Mouse (Mus musculus): ENCODE data around the gene Asic3. TPM values are rescaled to one million over a fixed set of nuclear protein-coding genes. Genes with fewer than 3 reads are reported as not detected.

Asic3 gene
- polyA plus RNA-seq, 1 experiment from 2014 or later = not detected

DNA sequence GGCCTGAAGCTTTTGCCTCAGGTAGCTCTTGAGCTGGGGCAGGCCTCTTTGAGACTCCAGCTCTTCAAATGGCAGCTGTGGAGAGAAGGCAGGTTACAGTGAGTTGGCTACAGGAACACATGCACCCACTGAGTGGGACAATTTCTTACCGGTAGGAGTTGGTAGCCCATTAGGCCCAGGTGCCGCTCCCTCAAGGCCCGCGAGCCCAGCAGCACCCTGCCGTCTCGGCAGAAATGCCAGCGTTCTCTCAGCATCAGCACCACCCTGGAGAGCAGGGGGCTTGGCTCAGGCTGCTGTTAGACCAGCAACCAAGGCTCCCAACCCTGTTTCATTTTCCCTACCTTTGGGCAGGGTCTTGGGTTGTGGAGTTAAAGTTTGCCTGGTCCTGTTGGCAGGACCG is 28.0 kb downstream of the Asic3 start:
- H3K9me3 ChIP-seq (replicated peaks) = no peaks in the 10 kb centered on the region
- no peaks in the 10 kb centered on the region for H3K27me3 ChIP-seq
- no peak overlapping the region for H3K4me2 ChIP-seq
- WGBS (ENCODE audit: insufficient replicate concordance) = 92% methylated on average over 8 of the region's 8 CpGs
- no peak overlapping the region for H3K9ac ChIP-seq
- H3K27ac ChIP-seq = no peak overlapping the region
- H3K36me3 ChIP-seq = peaks cover 57% of the 10 kb centered on the region
- no peak overlapping the region for H3K4me3 ChIP-seq (replicated peaks)
- peaks cover 23% of the 10 kb centered on the region for H3K4me1 ChIP-seq (replicated peaks)
- no peak for DNase-seq
- no peak for ATAC-seq (ENCODE audit: low read depth)

DNA sequence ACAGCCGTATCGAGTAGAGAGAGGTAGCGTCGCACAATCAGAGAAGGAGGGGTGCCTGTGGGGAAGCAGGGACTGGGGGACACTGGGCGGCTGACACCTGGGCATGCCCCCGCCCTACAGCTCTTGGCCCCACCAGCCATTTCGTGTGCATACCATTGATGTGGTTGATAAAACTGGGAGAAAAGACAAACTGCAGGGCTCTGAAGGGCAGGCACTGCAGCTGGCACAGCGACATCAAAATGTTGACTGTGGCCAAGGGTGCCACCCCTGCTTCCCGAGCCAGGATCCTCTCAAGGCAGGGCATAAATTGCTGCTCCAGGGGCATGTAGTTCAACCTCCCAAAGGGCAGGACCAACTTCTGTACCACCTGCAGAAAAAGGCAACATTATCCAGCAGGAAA is 28.8 kb downstream of the Asic3 start:
- WGBS (ENCODE audit: insufficient replicate concordance) = 78% methylated on average over 9 of the region's 9 CpGs
- Histone ChIP-seq H3K9me3 (replicated peaks) (no peaks in the 10 kb centered on the region), H3K36me3 (peaks cover 54% of the 10 kb centered on the region), H3K27me3 (no peaks in the 10 kb centered on the region), H3K9ac (no peak overlapping the region), H3K4me1 (replicated peaks) (peaks cover 31% of the 10 kb centered on the region), H3K27ac (no peak overlapping the region), H3K4me3 (replicated peaks) (no peak overlapping the region), H3K4me2 (no peak overlapping the region)
- DNase-seq (no peak), ATAC-seq (ENCODE audit: low read depth) (no peak)

DNA sequence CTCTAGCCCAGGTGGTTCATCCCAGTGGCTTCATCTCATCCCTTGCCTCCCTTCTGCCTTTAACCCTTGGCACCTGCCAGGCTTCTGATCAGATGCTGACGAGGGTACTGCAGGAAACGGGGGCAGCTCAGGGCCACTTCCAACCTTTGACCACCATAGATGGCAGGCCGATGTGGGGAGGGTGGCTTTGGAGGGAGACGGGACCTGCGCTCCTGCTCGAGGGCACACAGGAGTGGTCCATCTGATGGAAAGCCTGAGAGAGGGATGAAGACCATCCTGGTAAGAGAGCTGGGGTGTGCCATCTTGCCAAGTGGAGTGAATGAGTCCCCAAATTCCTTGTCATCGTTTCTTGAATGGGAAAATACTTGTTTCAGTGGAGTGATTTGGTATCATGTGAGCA is 30.0 kb downstream of the Asic3 start:
- H3K9ac ChIP-seq = no peak overlapping the region
- 87% methylated on average over 7 of the region's 7 CpGs for WGBS (ENCODE audit: insufficient replicate concordance)
- H3K4me3 ChIP-seq (replicated peaks) = no peak overlapping the region
- DNase-seq (no peak), ATAC-seq (ENCODE audit: low read depth) (no peak)
- H3K4me2 ChIP-seq = peak overlapping the region; percentile 92
- peaks cover 43% of the 10 kb centered on the region for H3K4me1 ChIP-seq (replicated peaks)
- H3K27me3 ChIP-seq = no peaks in the 10 kb centered on the region
- H3K9me3 ChIP-seq (replicated peaks) = no peaks in the 10 kb centered on the region
- peaks cover 54% of the 10 kb centered on the region for H3K36me3 ChIP-seq
- H3K27ac ChIP-seq = no peak overlapping the region

DNA sequence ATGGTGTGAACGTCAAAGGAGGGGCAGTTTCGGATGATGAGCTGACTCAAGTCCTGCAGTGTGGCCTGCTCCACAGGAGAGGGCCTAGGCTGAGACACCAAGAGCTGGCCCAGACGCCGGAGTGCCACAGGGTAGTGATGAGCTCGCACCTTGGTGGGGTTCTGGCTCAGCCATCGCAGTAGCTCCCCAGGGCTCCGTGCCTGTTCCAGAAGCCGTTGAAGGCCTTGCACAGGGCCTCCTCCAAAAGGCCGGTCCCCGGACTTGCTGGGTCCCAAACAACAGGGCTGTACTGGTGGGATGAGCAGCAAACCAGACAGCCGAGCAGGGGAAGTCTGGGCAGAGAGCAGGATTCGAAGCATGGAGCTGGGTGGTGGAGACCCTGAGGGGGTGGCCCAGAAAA is 30.7 kb downstream of the Asic3 start:
- 81% methylated on average over 12 of the region's 12 CpGs for WGBS (ENCODE audit: insufficient replicate concordance)
- no peaks in the 10 kb centered on the region for H3K9me3 ChIP-seq (replicated peaks)
- ATAC-seq (ENCODE audit: low read depth) = no peak
- H3K9ac ChIP-seq = peak overlapping the region; percentile 89
- no peaks in the 10 kb centered on the region for H3K27me3 ChIP-seq
- peak overlapping the region; percentile 89; the same call in 1 of the 2 replicates for H3K27ac ChIP-seq
- peak overlapping the region; percentile 92 for H3K4me2 ChIP-seq
- DNase-seq = no peak
- peak overlapping the region; percentile 82 for H3K4me3 ChIP-seq (replicated peaks)
- H3K4me1 ChIP-seq (replicated peaks) = peaks cover 45% of the 10 kb centered on the region
- H3K36me3 ChIP-seq = peaks cover 48% of the 10 kb centered on the region

DNA sequence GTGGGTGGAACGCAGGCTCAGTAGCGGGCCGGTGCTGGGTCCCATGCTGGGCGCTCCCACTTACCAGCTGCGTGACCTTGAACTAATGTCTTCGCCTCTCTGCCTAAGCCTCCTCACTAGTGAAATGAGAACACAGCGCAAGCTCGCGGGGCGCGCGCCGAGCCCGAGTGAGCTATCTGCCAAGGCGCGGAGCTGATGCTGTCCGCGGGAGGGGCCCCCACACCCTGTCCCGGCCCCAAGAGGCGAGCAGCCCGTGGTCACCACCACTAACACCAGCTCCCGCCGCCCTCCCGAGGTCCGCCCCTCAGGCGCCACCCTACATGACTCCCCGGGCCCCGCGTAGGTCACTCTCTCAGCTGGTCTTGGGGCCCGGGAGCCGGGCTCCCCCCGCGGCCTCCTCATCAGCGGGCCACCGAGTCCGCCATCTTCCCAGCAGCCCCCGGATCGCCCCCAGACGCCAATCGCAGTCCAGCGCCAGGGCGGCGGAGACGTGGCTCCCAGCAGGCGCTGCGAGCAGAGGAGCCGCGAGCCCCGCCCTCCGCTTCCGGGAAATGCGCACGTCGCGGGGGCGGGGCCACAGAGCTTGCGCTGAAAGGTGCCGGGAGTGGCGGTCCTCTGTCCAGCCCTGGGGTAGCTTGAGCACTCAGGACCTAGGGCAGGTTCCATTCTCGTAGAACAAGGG is 31.7 kb downstream of the Asic3 start, which contains the start of gene Fastk:
TSS of gene Fastk (minus strand) at position 542 of the 682 bp plus-strand sequence.
- ATAC-seq (ENCODE audit: low read depth) (peak; percentile 81), DNase-seq (peak; percentile 91)
- Histone ChIP-seq H3K9ac (peak within 1 kb of the TSS; percentile 89), H3K4me3 (replicated peaks) (peak within 1 kb of the TSS; percentile 82), H3K4me1 (replicated peaks) (peaks cover 45% of the 10 kb centered on the region), H3K36me3 (peaks cover 38% of the 10 kb centered on the region), H3K9me3 (replicated peaks) (no peaks in the 10 kb centered on the region), H3K27ac (peak within 1 kb of the TSS; percentile 89), H3K27me3 (no peaks in the 10 kb centered on the region), H3K4me2 (peak within 1 kb of the TSS; percentile 92)
- WGBS (ENCODE audit: insufficient replicate concordance) = under 1% methylated on average over 60 of the region's 60 CpGs

DNA sequence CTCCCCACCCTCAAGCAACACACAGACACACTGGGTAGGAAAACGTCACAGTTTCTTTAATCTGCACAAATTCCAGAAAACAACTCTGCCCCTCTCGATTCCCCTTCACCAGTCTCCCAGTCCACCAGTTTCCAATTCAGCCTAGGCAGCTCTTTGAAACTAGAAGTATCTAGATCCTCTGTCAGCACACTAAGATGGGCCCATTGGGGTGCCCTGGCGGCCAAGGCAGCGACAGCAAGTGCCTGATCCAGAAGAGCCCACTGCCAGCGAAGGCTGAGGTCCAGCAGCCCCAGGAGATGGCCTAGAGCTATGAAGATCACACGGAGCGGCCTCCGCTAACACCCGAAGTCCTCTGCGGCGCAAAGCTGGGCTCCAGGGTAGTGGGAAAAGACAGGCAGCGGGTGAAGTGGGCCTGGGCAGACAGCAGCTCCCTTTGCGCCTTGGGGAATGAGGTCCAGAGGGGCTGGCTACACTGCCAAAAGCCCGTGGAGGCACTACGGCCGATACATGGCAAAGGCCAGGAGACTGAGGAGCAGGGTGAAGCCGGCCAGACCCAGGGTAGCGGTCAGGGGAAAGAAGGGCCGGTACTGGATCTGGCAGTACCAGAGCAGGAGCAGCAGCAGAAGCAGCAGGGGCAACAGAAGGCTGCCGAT is 32.4 kb downstream of the Asic3 start:
- ATAC-seq (ENCODE audit: low read depth) (no peak), DNase-seq (no peak)
- Histone ChIP-seq H3K4me1 (replicated peaks) (peaks cover 49% of the 10 kb centered on the region), H3K36me3 (peaks cover 31% of the 10 kb centered on the region), H3K27ac (peak overlapping the region; percentile 89), H3K9me3 (replicated peaks) (no peaks in the 10 kb centered on the region), H3K4me2 (peak overlapping the region; percentile 92), H3K9ac (peak overlapping the region; percentile 89), H3K27me3 (no peaks in the 10 kb centered on the region), H3K4me3 (replicated peaks) (peak overlapping the region; percentile 82)
- 57% methylated on average over 20 of the region's 20 CpGs for WGBS (ENCODE audit: insufficient replicate concordance)

DNA sequence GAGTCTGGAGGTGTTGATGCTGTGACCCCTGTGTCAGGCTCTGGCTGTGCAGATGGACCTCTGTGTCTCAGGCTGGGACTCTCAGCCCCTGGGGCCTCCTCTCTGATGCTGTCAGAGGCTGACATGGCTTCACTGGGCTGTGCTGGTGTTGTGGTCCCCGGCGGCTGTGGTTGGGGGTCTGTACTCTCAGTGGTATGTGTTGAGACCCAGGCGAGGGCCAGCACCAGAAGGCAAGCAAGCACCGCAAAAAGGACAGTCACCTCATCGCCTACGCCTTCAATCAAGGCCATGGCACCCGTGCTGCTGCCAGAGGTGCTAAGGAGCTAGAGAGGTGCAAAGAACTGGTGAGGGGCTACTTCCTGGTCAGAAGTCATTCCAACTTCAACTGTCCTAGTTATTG is 33.4 kb downstream of the Asic3 start:
- DNase-seq (no peak), ATAC-seq (ENCODE audit: low read depth) (no peak)
- Histone ChIP-seq H3K4me3 (replicated peaks) (peak overlapping the region; percentile 66), H3K4me2 (peak overlapping the region; percentile 82), H3K27me3 (no peaks in the 10 kb centered on the region), H3K27ac (peak overlapping the region; percentile 62), H3K9ac (peak overlapping the region; percentile 70; the same call in 1 of the 2 replicates), H3K4me1 (replicated peaks) (peaks cover 60% of the 10 kb centered on the region), H3K36me3 (peaks cover 21% of the 10 kb centered on the region), H3K9me3 (replicated peaks) (no peaks in the 10 kb centered on the region)
- 84% methylated on average over 7 of the region's 7 CpGs for WGBS (ENCODE audit: insufficient replicate concordance)

DNA sequence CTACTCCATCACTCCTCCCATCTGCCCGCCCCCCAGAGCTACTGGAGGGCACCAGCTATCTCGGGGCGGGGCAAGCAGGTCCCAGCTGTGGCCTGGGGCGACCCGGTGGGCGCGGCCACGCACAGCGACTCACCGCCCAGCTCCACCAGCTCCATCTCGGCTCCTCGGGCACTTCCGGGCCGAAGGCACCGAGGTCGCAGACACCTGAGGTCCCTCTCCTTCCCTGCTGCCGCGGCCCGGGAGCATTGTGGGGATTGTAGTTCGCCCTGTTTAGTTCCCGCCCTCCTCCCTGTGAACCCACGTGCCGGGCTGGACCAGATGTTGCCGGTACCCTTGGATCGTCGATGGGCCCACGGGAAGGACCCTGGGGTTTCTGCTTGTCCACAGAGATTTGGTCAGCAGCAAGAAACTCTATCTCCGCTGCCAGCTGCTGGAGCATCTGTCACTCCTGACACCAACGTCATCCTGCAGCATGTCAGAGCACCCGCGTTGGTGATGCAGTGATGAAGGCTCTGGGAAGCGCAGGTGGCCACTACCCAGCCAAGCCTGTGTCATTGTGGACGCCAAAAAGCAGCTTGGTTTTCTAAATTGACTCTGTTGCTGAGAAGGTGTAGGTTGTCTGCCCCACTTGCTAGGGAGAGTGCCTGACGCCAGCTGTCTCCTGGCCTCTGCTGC is 34.6 kb downstream of the Asic3 start, which contains the start of gene Tmub1:
TSS of gene Tmub1 (minus strand) at position 231 of the 675 bp plus-strand sequence.
- Histone ChIP-seq H3K4me1 (replicated peaks) (peaks cover 64% of the 10 kb centered on the region), H3K4me2 (peak within 1 kb of the TSS; percentile 82), H3K9me3 (replicated peaks) (no peaks in the 10 kb centered on the region), H3K9ac (peak within 1 kb of the TSS; percentile 70), H3K27ac (peak within 1 kb of the TSS; percentile 62), H3K27me3 (no peaks in the 10 kb centered on the region), H3K4me3 (replicated peaks) (peak within 1 kb of the TSS; percentile 66), H3K36me3 (peaks cover 9% of the 10 kb centered on the region)
- DNase-seq (peak; percentile 84), ATAC-seq (ENCODE audit: low read depth) (peak; percentile 68)
- 3% methylated on average over 34 of the region's 34 CpGs for WGBS (ENCODE audit: insufficient replicate concordance)

DNA sequence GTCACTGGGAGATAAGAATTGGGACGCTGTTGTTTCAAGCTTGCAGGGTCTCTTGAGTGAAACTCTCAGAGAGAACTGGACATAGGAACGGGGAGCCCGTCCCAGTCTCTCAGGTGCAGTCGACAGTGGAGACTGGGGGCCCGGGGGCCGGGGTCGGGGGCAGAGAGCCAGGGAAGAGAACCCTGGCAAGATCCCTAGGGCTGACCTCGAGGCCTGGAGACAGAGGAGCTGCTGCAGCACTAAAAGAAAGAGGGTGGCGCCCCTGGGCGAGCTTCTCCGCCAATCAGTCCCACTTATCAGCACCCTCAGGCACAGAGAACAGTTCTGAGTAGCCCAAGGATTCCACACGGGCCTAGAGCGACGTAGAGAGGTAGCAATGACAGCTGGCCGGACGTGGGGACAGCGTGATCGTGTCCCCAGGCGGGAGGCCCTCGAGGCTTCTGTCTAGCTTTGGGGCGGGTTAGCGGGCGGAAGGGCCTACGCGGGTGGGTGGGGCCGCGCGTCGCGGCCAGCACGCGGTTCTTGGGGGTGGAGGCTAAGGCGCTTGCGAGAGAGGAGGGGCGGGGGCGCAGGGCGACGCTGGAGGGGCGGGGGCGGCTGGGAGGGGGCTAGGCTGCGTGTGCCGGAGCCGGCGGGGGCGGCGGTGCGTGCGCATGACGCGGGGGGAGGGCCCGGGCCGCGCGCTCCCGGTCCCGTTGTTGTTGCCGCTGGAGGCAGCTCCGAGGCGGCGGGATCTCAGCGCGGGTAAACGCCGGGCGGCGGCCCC is 38.3 kb downstream of the Asic3 start:
- Histone ChIP-seq H3K9me3 (replicated peaks) (no peaks in the 10 kb centered on the region), H3K4me1 (replicated peaks) (peaks cover 76% of the 10 kb centered on the region), H3K36me3 (peaks cover 10% of the 10 kb centered on the region; the same call in 1 of the 2 replicates), H3K4me3 (replicated peaks) (peak overlapping the region; percentile 85), H3K27ac (peak overlapping the region; percentile 95), H3K4me2 (peak overlapping the region; percentile 100), H3K27me3 (no peaks in the 10 kb centered on the region), H3K9ac (peak overlapping the region; percentile 93)
- DNase-seq = peak; percentile 77
- WGBS (ENCODE audit: insufficient replicate concordance) = 1% methylated on average over 54 of the region's 66 CpGs
- peak; percentile 72 for ATAC-seq (ENCODE audit: low read depth)

DNA sequence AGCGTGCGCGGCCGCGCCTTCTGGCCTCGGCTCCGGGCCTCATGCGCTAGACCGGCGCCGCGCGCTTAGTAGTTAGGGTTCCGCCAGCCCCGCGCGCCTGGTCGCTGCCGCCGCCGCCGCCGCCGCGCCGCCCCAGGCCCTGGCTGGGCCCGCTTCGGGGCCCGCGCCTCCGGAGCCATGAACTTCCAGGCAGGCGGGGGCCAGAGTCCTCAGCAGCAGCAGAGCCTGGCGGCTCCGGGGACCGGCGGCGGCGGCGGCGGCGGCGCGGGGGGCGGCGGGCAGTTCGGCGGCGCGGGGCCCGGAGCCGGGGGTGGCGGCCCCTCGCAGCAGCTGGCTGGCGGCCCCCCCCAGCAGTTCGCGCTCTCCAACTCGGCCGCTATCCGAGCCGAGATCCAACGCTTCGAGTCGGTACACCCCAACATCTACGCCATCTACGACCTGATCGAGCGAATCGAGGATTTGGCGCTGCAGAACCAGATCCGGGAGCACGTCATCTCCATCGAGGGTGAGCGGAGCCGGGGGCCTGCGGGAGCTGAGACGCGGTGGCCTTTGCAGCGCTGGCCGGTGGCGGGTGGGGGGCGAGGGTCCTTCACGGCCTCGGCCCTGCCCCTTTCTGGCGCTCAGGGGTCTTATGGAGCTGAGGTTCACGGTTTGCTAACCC is 39.0 kb downstream of the Asic3 start, which contains the start of gene Agap3:
TSS of gene Agap3 (plus strand) at position 148 of the 661 bp plus-strand sequence.
- under 1% methylated on average over 76 of the region's 85 CpGs for WGBS (ENCODE audit: insufficient replicate concordance)
- H3K9ac ChIP-seq = peak within 1 kb of the TSS; percentile 93
- peak; percentile 32 for DNase-seq
- H3K4me2 ChIP-seq = peak within 1 kb of the TSS; percentile 100
- H3K4me1 ChIP-seq (replicated peaks) = peaks cover 71% of the 10 kb centered on the region
- ATAC-seq (ENCODE audit: low read depth) = no peak; the same call in 1 of the 2 replicates
- peak within 1 kb of the TSS; percentile 85 for H3K4me3 ChIP-seq (replicated peaks)
- H3K27ac ChIP-seq = peak within 1 kb of the TSS; percentile 95
- H3K27me3 ChIP-seq = no peaks in the 10 kb centered on the region
- peaks cover 11% of the 10 kb centered on the region; the same call in 1 of the 2 replicates for H3K36me3 ChIP-seq
- no peaks in the 10 kb centered on the region for H3K9me3 ChIP-seq (replicated peaks)
